Mouse (Mus musculus) myocyte (in vitro differentiated cells): ENCODE measurements around the gene Dlx2. TPM values are rescaled to one million over a fixed set of nuclear protein-coding genes. Genes with fewer than 3 reads are reported as not detected.

Experiments
- H3K27me3 ChIP-seq: one replicate; pipeline ENCODE4 v1.6.1; 2011; ENCODE audit not compliant: control insufficient read depth, insufficient read depth, insufficient read length
- H3K36me3 ChIP-seq: one replicate; pipeline ENCODE4 v1.6.1; 2011; ENCODE audit not compliant: control insufficient read depth, insufficient read depth
- H3K4me2 ChIP-seq: one replicate; pipeline ENCODE4 v1.6.1; 2011; ENCODE audit warnings: low read depth, control low read depth
- H3K4me3 ChIP-seq: one replicate; pipeline ENCODE4 v1.5.1; 2011; ENCODE audit warnings: mild to moderate bottlenecking, control low read depth, moderate library complexity
- H3K79me2 ChIP-seq: one replicate; pipeline ENCODE4 v1.6.1; 2011; ENCODE audit not compliant: control insufficient read depth, insufficient read depth
- H3ac ChIP-seq: one replicate; pipeline ENCODE4 v1.6.1; 2011; ENCODE audit not compliant: control insufficient read depth, insufficient read length
- CEBPB ChIP-seq: IDR thresholded peaks from 2 replicates; pipeline ENCODE4 v1.6.1; 2011; ENCODE audit warnings: mild to moderate bottlenecking, moderate library complexity; ENCODE audit not compliant: poor library complexity, insufficient read depth, severe bottlenecking
- E2F4 ChIP-seq: IDR thresholded peaks from one replicate; pipeline ENCODE4 v1.6.1; 2011; ENCODE audit warnings: mild to moderate bottlenecking, control low read depth, moderate library complexity; ENCODE audit not compliant: insufficient read depth
- MAX ChIP-seq: IDR thresholded peaks from one replicate; pipeline ENCODE4 v1.6.1; 2011; ENCODE audit warnings: low read depth, mild to moderate bottlenecking, control low read depth
- MYOD1 ChIP-seq, 3 experiments: IDR thresholded peaks; one replicate each; pipeline ENCODE4 v1.6.1; 2011; ENCODE audit warnings: control low read depth in 2 of 3, low read depth in 2 of 3, mild to moderate bottlenecking in 2 of 3, moderate library complexity in 1 of 3; ENCODE audit not compliant: insufficient read length in 2 of 3, control insufficient read depth in 1 of 3
- MYOG ChIP-seq, 3 experiments: IDR thresholded peaks; one replicate each; pipeline ENCODE4 v1.6.1; 2011; ENCODE audit warnings: control low read depth in 2 of 3, low read depth in 2 of 3, mild to moderate bottlenecking in 2 of 3; ENCODE audit not compliant: insufficient read length in 2 of 3, control insufficient read depth in 1 of 3, insufficient read depth in 1 of 3
- POLR2A ChIP-seq: IDR thresholded peaks from one replicate; pipeline ENCODE4 v1.6.1; 2011; ENCODE audit warnings: low read depth, mild to moderate bottlenecking, control low read depth, moderate library complexity; ENCODE audit not compliant: insufficient read length
- POLR2AphosphoS2 ChIP-seq: IDR thresholded peaks from one replicate; pipeline ENCODE4 v1.6.1; 2011; ENCODE audit warnings: low read depth, control low read depth; ENCODE audit not compliant: insufficient read length
- REST ChIP-seq: IDR thresholded peaks from one replicate; pipeline ENCODE4 v1.6.1; 2011; ENCODE audit warnings: mild to moderate bottlenecking, control low read depth, moderate library complexity; ENCODE audit not compliant: insufficient read depth, insufficient read length
- SRF ChIP-seq: IDR thresholded peaks from one replicate; pipeline ENCODE4 v1.6.1; 2011; ENCODE audit warnings: low read depth; ENCODE audit not compliant: control insufficient read depth, insufficient read length
- TCF12 ChIP-seq: IDR thresholded peaks from one replicate; pipeline ENCODE4 v1.6.1; 2011; ENCODE audit warnings: mild to moderate bottlenecking, control low read depth; ENCODE audit not compliant: poor library complexity, insufficient read depth, severe bottlenecking
- TCF3 ChIP-seq: IDR thresholded peaks from one replicate; pipeline ENCODE4 v1.6.1; 2011; ENCODE audit warnings: low read depth, control low read depth; ENCODE audit not compliant: insufficient read length
- USF1 ChIP-seq: IDR thresholded peaks from one replicate; pipeline ENCODE4 v1.6.1; 2011; ENCODE audit warnings: low read depth, mild to moderate bottlenecking, control low read depth, moderate library complexity
- polyA plus RNA-seq: library from polyadenylated mRNA; unstranded; fragments of >200 nt; fragmentation: generic; extraction: Trizol; gene quantifications from one replicate; pipeline ENCODE4 v1.2.1, GENCODE M21; 2012; ENCODE audit warnings: missing spikeins

Gene Dlx2
- polyA plus RNA-seq, 1 experiment = 1.7 TPM

DNA sequence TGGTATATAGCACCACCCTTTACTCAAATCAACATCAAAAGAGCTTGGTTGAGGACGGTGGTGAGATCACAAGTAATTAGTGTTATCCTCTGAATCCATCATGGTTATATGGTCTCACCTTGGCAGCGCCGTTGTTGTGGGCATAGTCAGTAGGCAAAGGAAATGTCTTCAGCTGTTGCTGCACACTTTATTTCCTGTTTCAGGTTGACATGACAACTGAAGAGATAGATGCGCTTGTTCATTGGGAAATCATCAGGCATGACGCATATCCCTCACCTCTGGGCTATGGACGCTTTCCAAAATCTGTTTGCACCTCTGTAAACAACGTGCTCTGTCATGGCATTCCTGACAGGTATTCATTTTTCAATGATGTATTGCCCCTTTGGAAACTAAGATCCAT lies 35.3 kb downstream of the Dlx2 start:
- no peaks in the 10 kb centered on the region for H3K79me2 ChIP-seq
- no peak overlapping the region for H3K4me3 ChIP-seq
- H3K36me3 ChIP-seq = no peaks in the 10 kb centered on the region
- H3K27me3 ChIP-seq = no peaks in the 10 kb centered on the region
- H3ac ChIP-seq = no peak overlapping the region
- TF ChIP-seq SRF = no peak
- TF ChIP-seq POLR2A = no peak
- TF ChIP-seq REST = no peak
- TF ChIP-seq MYOG (IDR thresholded peaks at IDR 0.05; ENCODE audit: control insufficient read depth in 1 of 3, insufficient read depth in 1 of 3, insufficient read length in 2 of 3, low read depth in 2 of 3) = no peak
- TF ChIP-seq POLR2AphosphoS2 = no peak
- no peak for TF ChIP-seq TCF12
- TF ChIP-seq E2F4 = no peak
- TF ChIP-seq MYOD1 (IDR thresholded peaks at IDR 0.05; ENCODE audit: control insufficient read depth in 1 of 3, insufficient read length in 2 of 3, low read depth in 2 of 3) = no peak
- TF ChIP-seq MAX = no peak
- no peak for TF ChIP-seq USF1
- TF ChIP-seq CEBPB = no peak
- TF ChIP-seq TCF3 = no peak
- H3K4me2 ChIP-seq = no peak overlapping the region

DNA sequence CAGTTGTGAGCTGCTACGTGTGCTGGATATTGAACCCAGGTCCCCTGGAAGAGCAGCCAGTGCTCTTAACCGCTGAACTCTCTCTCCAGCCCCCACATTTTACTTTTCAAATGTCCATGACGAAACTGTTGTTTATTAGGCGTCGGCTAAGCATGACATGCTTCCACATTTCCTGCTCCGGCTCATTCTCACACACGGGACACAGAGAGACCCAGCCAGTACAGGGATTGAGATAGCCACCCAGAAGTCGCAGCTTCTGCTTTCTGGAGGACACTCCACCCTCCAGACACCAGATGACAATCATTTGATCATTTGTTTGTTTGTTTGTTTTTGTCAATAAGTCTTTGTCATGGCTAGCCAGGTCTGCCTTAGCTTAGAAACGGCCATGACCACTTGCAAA lies 41.7 kb downstream of the Dlx2 start:
- no peaks in the 10 kb centered on the region for H3K79me2 ChIP-seq
- TF ChIP-seq TCF3 = no peak
- TF ChIP-seq POLR2AphosphoS2 = no peak
- TF ChIP-seq MAX = no peak
- no peak for TF ChIP-seq TCF12
- TF ChIP-seq CEBPB = no peak
- TF ChIP-seq POLR2A = no peak
- no peak for TF ChIP-seq USF1
- no peak for TF ChIP-seq E2F4
- TF ChIP-seq MYOG (IDR thresholded peaks at IDR 0.05; ENCODE audit: control insufficient read depth in 1 of 3, insufficient read depth in 1 of 3, insufficient read length in 2 of 3, low read depth in 2 of 3) = no peak
- TF ChIP-seq REST = no peak
- no peaks in the 10 kb centered on the region for H3K36me3 ChIP-seq
- no peaks in the 10 kb centered on the region for H3K27me3 ChIP-seq
- no peak overlapping the region for H3K4me2 ChIP-seq
- H3ac ChIP-seq = no peak overlapping the region
- H3K4me3 ChIP-seq = no peak overlapping the region

- no peaks in the 10 kb centered on the region for H3K27me3 ChIP-seq
- H3K4me3 ChIP-seq = no peak overlapping the region
- no peaks in the 10 kb centered on the region for H3K36me3 ChIP-seq
- TF ChIP-seq CEBPB (no peak), MYOD1 (IDR thresholded peaks at IDR 0.05; ENCODE audit: control insufficient read depth in 1 of 3, insufficient read length in 2 of 3, low read depth in 2 of 3) (no peak), TCF3 (no peak), MYOG (IDR thresholded peaks at IDR 0.05; ENCODE audit: control insufficient read depth in 1 of 3, insufficient read depth in 1 of 3, insufficient read length in 2 of 3, low read depth in 2 of 3) (no peak), POLR2AphosphoS2 (no peak), POLR2A (no peak), MAX (no peak), TCF12 (no peak)
- no peaks in the 10 kb centered on the region for H3K79me2 ChIP-seq
- H3ac ChIP-seq = no peak overlapping the region
- H3K4me2 ChIP-seq = no peak overlapping the region
These were observed 47.0 kb downstream of the Dlx2 start for GRCm38 (mm10) chr2:71499276-71500230.

GRCm38 (mm10) chr2:71497175-71497574 lies 49.4 kb downstream of the Dlx2 start:
- no peaks in the 10 kb centered on the region for H3K36me3 ChIP-seq
- no peak overlapping the region for H3ac ChIP-seq
- TF ChIP-seq POLR2AphosphoS2 (no peak), MAX (no peak), USF1 (no peak), POLR2A (no peak), TCF3 (no peak), CEBPB (no peak), MYOD1 (IDR thresholded peaks at IDR 0.05; ENCODE audit: control insufficient read depth in 1 of 3, insufficient read length in 2 of 3, low read depth in 2 of 3) (no peak), E2F4 (no peak), REST (no peak), MYOG (IDR thresholded peaks at IDR 0.05; ENCODE audit: control insufficient read depth in 1 of 3, insufficient read depth in 1 of 3, insufficient read length in 2 of 3, low read depth in 2 of 3) (no peak), SRF (no peak), TCF12 (no peak)
- no peaks in the 10 kb centered on the region for H3K27me3 ChIP-seq
- no peak overlapping the region for H3K4me2 ChIP-seq
- no peak overlapping the region for H3K4me3 ChIP-seq
- no peaks in the 10 kb centered on the region for H3K79me2 ChIP-seq

DNA sequence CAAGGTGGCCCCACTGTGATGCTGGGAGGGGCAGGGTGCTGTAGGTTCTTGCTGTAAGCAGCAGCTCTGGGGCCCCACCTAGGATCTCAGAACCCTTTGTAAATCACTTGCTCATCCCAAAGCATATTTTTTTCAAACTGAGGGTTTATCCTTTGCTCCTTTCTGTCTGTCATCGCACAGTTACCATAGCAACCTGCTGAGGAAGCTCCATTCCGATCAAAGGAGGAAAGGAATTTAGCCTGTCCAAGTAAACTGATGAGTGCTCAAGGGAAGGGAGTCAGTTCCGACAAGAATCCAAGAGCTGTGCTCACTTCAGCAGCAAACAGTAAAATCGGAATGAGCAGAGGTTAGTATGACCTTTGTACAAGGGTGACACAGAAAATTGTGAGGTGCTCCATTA lies 51.6 kb downstream of the Dlx2 start:
- H3K4me2 ChIP-seq = no peak overlapping the region
- no peaks in the 10 kb centered on the region for H3K27me3 ChIP-seq
- no peaks in the 10 kb centered on the region for H3K79me2 ChIP-seq
- H3K4me3 ChIP-seq = no peak overlapping the region
- H3K36me3 ChIP-seq = no peaks in the 10 kb centered on the region
- no peak overlapping the region for H3ac ChIP-seq
- TF ChIP-seq CEBPB = no peak
- TF ChIP-seq MAX = no peak
- no peak for TF ChIP-seq E2F4
- TF ChIP-seq POLR2AphosphoS2 = no peak
- TF ChIP-seq REST = no peak
